Mouse (Mus musculus) heart, embryonic 16.5 days (tissue): ENCODE results near the gene Dlg1. TPM values are rescaled to one million over a fixed set of nuclear protein-coding genes. Genes with fewer than 3 reads are reported as not detected.

Source experiments
- polyA plus RNA-seq: library from polyadenylated mRNA; unstranded; fragments of >200 nt; fragmentation: Nextera tagmentation; extraction: Ambion mirVana; gene quantifications from 2 replicates; pipeline ENCODE4 v1.2.1, GENCODE M21; 2015

Dlg1 gene
- polyA plus RNA-seq, 1 experiment from 2014 or later, result 14.2 TPM

Other genes starting within 250 kb of the Dlg1 start
- 11.8 and 17.0 TPM in 2 replicates for gene Bdh1, start 241.2 kb upstream of the Dlg1 start, polyA plus RNA-seq
- gene Meltf, start 215.4 kb downstream of the Dlg1 start, polyA plus RNA-seq, result 0.05 and 0.16 TPM in 2 replicates